Mouse (Mus musculus): Measurements from ENCODE around the gene Fbxl15. TPM values are rescaled to one million over a fixed set of nuclear protein-coding genes. Genes with fewer than 3 reads are reported as not detected.

Fbxl15 gene
- 37.2 and 54.8 TPM in 2 replicates for total RNA-seq (2014; rRNA removed)
- polyA plus RNA-seq (2015; fragmentation: Nextera tagmentation; extraction: Ambion mirVana) = 50.3 and 59.1 TPM in 2 replicates

DNA sequence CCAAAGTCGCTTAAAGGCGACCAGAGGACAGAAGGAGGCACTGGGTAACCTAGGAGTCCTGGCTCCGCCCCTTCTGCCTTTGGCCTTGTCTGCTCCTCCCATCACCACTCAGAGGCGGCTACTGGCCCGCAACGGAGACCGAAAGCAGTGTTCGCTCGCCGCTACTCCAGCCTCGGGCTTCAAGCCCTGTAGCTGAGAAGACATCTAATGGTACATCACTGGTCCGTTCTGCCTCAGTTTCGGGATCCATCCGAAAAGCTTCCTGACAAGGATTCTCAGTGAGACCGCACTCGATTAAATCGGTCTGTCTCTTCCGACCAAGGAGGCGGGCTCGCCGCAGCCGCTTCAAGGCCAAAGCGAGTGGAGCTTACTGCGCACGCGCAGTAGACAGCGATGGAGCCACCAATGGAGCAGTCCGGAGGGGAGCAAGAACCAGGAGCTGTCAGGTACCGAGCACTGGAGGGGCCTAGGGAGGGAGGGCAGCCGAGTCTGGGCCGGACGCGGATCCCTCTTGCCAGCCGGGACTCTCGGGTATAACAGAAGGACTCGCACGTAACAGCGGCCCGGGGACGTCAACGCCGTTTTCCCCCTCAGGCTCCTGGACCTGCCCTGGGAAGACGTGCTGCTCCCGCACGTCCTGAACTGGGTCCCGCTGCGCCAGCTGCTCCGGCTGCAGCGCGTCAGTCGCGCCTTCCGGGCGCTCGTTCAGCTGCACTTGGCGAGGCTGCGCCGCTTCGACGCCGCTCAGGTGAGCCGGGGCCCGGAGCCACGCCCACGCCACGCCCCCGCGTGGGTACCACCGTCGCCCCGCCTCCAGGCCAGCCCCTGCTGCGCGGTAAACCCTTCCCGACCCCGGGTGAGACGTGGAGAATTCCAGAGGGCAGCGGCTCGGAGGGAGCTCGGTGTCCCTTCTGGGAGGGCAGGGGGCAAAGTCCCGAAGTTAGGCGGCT is at the start of gene Fbxl15:
TSS of gene Fbxl15 (plus strand) at position 104 of the 950 bp plus-strand sequence.
- Histone ChIP-seq H3K27me3 (ENCODE audit: insufficient read depth, low read length) (no peaks in the 10 kb centered on the region), H3K4me3 (ENCODE audit: low read depth, low read length) (peak within 1 kb of the TSS; percentile 69), H3K36me3 (ENCODE audit: insufficient read depth) (peaks cover 30% of the 10 kb centered on the region), H3K9ac (peak within 1 kb of the TSS; percentile 74), H3K9me3 (ENCODE audit: low read length) (no peaks in the 10 kb centered on the region), H3K4me2 (ENCODE audit: low read depth) (peak within 1 kb of the TSS; percentile 95), H3K4me1 (ENCODE audit: insufficient read depth) (peaks cover 7% of the 10 kb centered on the region), H3K27ac (ENCODE audit: low read depth, low read length) (peak within 1 kb of the TSS; percentile 97)
- ATAC-seq (peak; percentile 91), DNase-seq (peak; percentile 98)
- TF ChIP-seq CTCF (IDR thresholded peaks at IDR 0.05; ENCODE audit: low read depth) = no peak
- under 1% methylated on average over 79 of the region's 81 CpGs for WGBS

DNA sequence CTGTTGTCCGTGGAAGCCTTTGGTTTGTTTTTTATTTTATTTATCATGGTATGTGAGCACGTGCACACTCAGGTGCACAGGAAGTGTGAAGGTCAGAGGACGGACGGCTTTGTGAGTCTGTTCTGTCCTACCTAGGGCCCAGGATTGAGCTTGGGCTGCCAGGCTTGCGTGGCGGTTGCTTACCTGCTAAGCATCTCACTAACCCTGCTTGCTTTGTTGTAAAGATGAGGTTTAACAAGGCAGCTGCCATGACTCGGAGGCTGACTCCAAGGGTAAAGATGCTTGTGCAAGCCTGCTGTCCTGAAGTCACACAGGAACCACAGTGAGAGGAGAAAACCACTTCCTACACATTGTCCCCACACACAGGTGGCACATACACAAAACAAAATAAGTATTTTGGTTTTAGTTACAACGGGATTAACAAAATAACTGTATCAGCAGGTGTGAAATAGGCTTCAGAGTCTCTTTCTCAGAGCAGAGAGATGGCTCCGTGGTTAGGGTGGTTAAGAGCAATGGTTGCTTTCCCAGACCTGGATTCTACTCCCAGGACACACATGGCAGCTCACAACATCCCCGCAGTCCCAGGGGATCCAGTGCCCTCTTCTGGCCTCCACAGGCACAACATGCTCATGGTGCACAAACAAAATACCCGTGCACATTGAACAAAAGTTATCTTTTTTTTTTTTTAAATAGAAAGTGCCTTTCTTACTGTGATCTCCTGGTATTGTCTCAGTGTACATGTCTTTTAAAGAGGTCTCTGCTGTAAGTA is 45.7 kb upstream of the Fbxl15 start:
- Histone ChIP-seq H3K4me2 (ENCODE audit: low read depth) (no peak overlapping the region), H3K4me3 (ENCODE audit: low read depth, low read length) (no peak overlapping the region), H3K27me3 (ENCODE audit: insufficient read depth, low read length) (no peaks in the 10 kb centered on the region), H3K9me3 (ENCODE audit: low read length) (no peaks in the 10 kb centered on the region), H3K36me3 (ENCODE audit: insufficient read depth) (peaks cover 79% of the 10 kb centered on the region), H3K4me1 (ENCODE audit: insufficient read depth) (no peaks in the 10 kb centered on the region), H3K27ac (ENCODE audit: low read depth, low read length) (no peak overlapping the region), H3K9ac (no peak overlapping the region)
- peak; percentile 36 for TF ChIP-seq CTCF (IDR thresholded peaks at IDR 0.05; ENCODE audit: low read depth)
- no peak for ATAC-seq
- 94% methylated on average over 11 of the region's 11 CpGs for WGBS
- no peak for DNase-seq

DNA sequence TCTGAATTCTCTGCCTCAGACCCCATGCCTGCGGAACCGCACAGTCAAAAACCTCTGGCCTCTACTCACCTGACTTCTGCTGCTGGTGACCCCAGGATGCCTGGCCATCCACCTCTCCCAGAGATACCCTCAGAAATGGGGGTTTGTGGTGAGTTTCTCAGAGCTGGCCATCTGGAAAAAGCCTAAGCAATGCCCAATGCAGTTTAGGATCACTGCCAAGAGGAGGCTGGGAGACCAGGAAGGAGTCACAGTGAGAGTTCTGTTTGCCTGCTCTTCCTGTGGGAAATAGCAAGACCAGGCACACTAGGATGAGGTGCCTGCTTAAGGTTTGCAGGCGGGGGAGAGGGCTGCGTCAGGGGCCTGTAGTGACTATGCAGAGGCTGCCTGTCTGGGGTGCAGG is 43.3 kb upstream of the Fbxl15 start:
- Histone ChIP-seq H3K9ac (no peak overlapping the region), H3K4me3 (ENCODE audit: low read depth, low read length) (no peak overlapping the region), H3K4me2 (ENCODE audit: low read depth) (no peak overlapping the region), H3K9me3 (ENCODE audit: low read length) (no peaks in the 10 kb centered on the region), H3K27ac (ENCODE audit: low read depth, low read length) (no peak overlapping the region), H3K4me1 (ENCODE audit: insufficient read depth) (no peaks in the 10 kb centered on the region), H3K36me3 (ENCODE audit: insufficient read depth) (peaks cover 69% of the 10 kb centered on the region), H3K27me3 (ENCODE audit: insufficient read depth, low read length) (no peaks in the 10 kb centered on the region)
- 96% methylated on average over 4 of the region's 4 CpGs for WGBS
- TF ChIP-seq CTCF (IDR thresholded peaks at IDR 0.05; ENCODE audit: low read depth) = no peak
- no peak for DNase-seq
- ATAC-seq = no peak

DNA sequence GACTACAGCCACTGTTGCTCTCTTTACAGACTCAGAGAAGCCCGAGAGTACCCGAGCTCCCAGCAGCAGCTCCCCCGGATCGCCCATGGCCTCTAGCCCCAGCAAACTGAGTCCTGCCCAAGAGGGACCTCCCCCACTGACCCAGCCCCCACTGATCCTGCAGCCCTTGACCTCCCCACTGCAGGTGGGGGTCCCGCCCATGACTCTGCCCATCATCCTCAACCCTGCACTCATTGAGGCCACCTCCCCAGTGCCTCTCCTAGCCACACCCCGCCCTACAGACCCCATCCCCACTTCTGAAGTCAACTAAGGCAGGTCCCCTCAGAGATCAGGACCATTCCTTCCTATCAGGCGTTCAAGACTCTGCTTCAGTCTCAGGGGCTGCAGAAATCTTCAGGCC is 42.4 kb upstream of the Fbxl15 start:
- Histone ChIP-seq H3K36me3 (ENCODE audit: insufficient read depth) (peaks cover 59% of the 10 kb centered on the region), H3K4me2 (ENCODE audit: low read depth) (no peak overlapping the region), H3K27ac (ENCODE audit: low read depth, low read length) (no peak overlapping the region), H3K4me1 (ENCODE audit: insufficient read depth) (no peaks in the 10 kb centered on the region), H3K4me3 (ENCODE audit: low read depth, low read length) (no peak overlapping the region), H3K9ac (no peak overlapping the region), H3K9me3 (ENCODE audit: low read length) (no peaks in the 10 kb centered on the region), H3K27me3 (ENCODE audit: insufficient read depth, low read length) (no peaks in the 10 kb centered on the region)
- no peak for ATAC-seq
- DNase-seq = no peak
- 87% methylated on average over 7 of the region's 7 CpGs for WGBS
- no peak for TF ChIP-seq CTCF (IDR thresholded peaks at IDR 0.05; ENCODE audit: low read depth)

DNA sequence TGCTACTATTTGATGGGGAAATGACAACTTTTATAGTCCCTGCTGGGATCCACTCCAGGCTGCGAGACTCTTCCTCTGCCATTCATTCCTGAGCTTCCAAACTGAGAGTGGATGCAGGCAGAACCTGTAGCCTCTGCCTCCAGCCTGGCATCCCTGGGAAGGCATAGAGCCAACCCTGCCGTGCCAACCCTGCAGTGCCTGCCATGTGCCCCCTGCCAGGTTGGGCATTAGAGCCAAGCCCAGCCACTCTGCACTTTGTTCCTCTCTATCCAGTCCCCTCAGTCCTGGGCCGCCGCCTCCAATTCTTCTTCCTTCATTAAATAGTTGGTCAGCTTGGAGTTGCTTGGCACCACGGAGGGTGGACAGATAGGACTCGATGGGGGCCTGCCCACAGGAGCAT is 41.9 kb upstream of the Fbxl15 start:
- no peak for TF ChIP-seq CTCF (IDR thresholded peaks at IDR 0.05; ENCODE audit: low read depth)
- ATAC-seq (no peak), DNase-seq (peak; percentile 4)
- H3K27ac ChIP-seq (ENCODE audit: low read depth, low read length) = no peak overlapping the region
- no peak overlapping the region for H3K9ac ChIP-seq
- no peak overlapping the region for H3K4me3 ChIP-seq (ENCODE audit: low read depth, low read length)
- H3K4me1 ChIP-seq (ENCODE audit: insufficient read depth) = no peaks in the 10 kb centered on the region
- no peak overlapping the region for H3K4me2 ChIP-seq (ENCODE audit: low read depth)
- peaks cover 56% of the 10 kb centered on the region for H3K36me3 ChIP-seq (ENCODE audit: insufficient read depth)
- no peaks in the 10 kb centered on the region for H3K9me3 ChIP-seq (ENCODE audit: low read length)
- 84% methylated on average over 6 of the region's 6 CpGs for WGBS
- no peaks in the 10 kb centered on the region for H3K27me3 ChIP-seq (ENCODE audit: insufficient read depth, low read length)

DNA sequence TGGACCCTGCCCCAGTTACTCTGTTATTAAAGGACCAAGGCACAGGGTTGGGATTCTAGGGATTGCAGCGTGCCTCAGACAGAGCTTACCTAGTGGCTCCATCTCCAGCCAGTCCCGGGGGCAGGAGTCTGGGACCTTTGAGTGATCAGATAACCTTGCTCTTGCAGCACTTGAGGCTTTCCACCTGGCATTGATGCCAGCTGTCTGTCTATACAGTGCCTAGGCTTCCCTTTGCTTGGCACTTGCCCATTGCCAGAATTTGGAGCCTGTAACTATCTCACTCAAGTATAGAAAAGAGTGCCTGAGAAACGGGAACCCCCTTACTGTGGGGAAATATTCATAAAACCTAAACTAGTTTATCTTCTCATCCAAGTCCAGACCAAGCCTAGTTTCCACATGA is 41.1 kb upstream of the Fbxl15 start:
- WGBS = 89% methylated on average over 3 of the region's 3 CpGs
- no peak overlapping the region for H3K9ac ChIP-seq
- DNase-seq = no peak
- ATAC-seq = no peak
- no peaks in the 10 kb centered on the region for H3K27me3 ChIP-seq (ENCODE audit: insufficient read depth, low read length)
- no peak overlapping the region for H3K4me3 ChIP-seq (ENCODE audit: low read depth, low read length)
- no peaks in the 10 kb centered on the region for H3K9me3 ChIP-seq (ENCODE audit: low read length)
- no peak overlapping the region for H3K4me2 ChIP-seq (ENCODE audit: low read depth)
- no peaks in the 10 kb centered on the region for H3K4me1 ChIP-seq (ENCODE audit: insufficient read depth)
- H3K27ac ChIP-seq (ENCODE audit: low read depth, low read length) = no peak overlapping the region
- H3K36me3 ChIP-seq (ENCODE audit: insufficient read depth) = peaks cover 49% of the 10 kb centered on the region
- TF ChIP-seq CTCF (IDR thresholded peaks at IDR 0.05; ENCODE audit: low read depth) = no peak

DNA sequence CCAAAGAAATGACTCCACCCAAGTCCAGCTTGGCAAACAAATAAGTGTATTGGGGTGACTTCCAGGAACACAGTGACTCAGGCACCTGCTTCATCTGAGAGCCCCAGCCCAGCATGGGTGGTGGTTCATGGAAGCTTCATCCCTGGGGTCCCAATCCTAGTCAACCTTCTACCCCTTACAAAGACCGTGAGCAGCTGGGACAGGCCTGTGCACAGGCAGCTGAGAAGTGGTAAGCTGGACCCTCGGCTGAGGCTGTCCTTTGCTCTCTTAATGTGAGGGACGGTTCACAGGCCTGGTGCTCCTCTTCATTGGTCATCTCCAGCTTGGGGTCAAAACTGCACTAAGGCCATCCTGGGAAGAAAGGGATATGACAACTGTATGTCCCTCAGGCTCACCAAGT is 40.4 kb upstream of the Fbxl15 start:
- peaks cover 42% of the 10 kb centered on the region for H3K36me3 ChIP-seq (ENCODE audit: insufficient read depth)
- no peak overlapping the region for H3K4me2 ChIP-seq (ENCODE audit: low read depth)
- H3K9ac ChIP-seq = no peak overlapping the region
- H3K27ac ChIP-seq (ENCODE audit: low read depth, low read length) = no peak overlapping the region
- no peaks in the 10 kb centered on the region for H3K4me1 ChIP-seq (ENCODE audit: insufficient read depth)
- no peak for ATAC-seq
- 91% methylated on average over 3 of the region's 3 CpGs for WGBS
- TF ChIP-seq CTCF (IDR thresholded peaks at IDR 0.05; ENCODE audit: low read depth) = no peak
- no peak overlapping the region for H3K4me3 ChIP-seq (ENCODE audit: low read depth, low read length)
- DNase-seq = no peak
- no peaks in the 10 kb centered on the region for H3K27me3 ChIP-seq (ENCODE audit: insufficient read depth, low read length)
- no peaks in the 10 kb centered on the region for H3K9me3 ChIP-seq (ENCODE audit: low read length)

Data from forebrain, postnatal 0 days (tissue).